Mouse (Mus musculus): ENCODE results near the gene Exoc2. TPM values are rescaled to one million over a fixed set of nuclear protein-coding genes. Genes with fewer than 3 reads are reported as not detected.

Exoc2 gene
- polyA plus RNA-seq, 1 experiment, result 10.8 TPM

DNA sequence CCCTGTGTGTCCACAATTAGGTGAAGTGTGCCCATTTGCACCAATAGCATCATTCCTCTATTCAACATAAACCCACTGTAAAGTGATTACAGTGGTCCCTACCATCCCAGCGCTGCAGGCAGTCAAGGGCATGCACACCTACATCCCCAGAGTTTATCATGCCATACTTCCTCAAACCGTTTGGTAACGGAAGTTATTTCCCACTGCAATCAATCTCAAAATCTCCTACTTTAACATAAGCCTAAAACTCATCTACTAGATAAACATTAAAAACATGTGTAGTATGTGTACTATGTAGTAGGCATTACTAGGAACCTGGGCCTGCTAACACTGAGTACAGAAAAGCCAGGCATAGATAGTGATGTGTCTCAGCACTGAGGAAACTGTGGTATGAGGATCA, 2.8 kb downstream of the Exoc2 start:
- Histone ChIP-seq H3K27me3 (ENCODE audit: control insufficient read depth, insufficient read depth, insufficient read length) (no peaks in the 10 kb centered on the region), H3K36me3 (ENCODE audit: control insufficient read depth, insufficient read depth) (no peaks in the 10 kb centered on the region), H3K79me3 (ENCODE audit: low read depth) (peaks cover 33% of the 10 kb centered on the region), H3K79me2 (ENCODE audit: control insufficient read depth, insufficient read depth) (peaks cover 76% of the 10 kb centered on the region), H3ac (ENCODE audit: control insufficient read depth, insufficient read length, low read depth) (no peak overlapping the region), H3K4me3 (ENCODE audit: insufficient read depth, poor library complexity, severe bottlenecking) (no peak overlapping the region)
- TF ChIP-seq MAX (IDR thresholded peaks at IDR 0.05) (no peak), FOSL1 (IDR thresholded peaks at IDR 0.05; ENCODE audit: insufficient read depth, low read length, poor library complexity, severe bottlenecking) (no peak), CTCF (IDR thresholded peaks at IDR 0.05; ENCODE audit: control insufficient read depth, insufficient read depth, insufficient read length) (no peak), CEBPB (IDR thresholded peaks at IDR 0.05; ENCODE audit: low read depth) (no peak), MYOD1 (IDR thresholded peaks at IDR 0.05; ENCODE audit: control insufficient read depth, insufficient read length, low read depth) (no peak), USF1 (IDR thresholded peaks at IDR 0.05; ENCODE audit: low read depth) (no peak), MYOG (IDR thresholded peaks at IDR 0.05; ENCODE audit: control insufficient read depth, extremely low read depth, insufficient read length) (no peak)

DNA sequence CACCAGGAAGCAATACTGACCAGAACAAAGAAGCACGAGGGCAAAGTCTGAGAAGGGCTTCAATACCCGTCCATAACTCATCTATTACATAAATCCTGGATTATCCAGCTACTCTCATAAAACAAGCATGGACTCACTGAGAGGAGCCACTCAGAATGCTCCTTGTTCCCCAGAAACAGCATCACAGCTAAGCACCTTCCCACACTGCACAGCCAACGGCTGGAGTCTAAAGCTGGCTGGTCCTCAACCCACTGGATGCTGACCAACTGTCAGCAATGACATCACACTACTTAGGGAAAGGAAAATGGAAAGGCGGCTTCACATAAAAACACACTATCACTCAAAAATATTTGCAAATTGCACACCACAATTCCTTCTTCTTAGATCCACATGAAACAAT, 5.6 kb downstream of the Exoc2 start:
- Histone ChIP-seq H3ac (ENCODE audit: control insufficient read depth, insufficient read length, low read depth) (no peak overlapping the region), H3K27me3 (ENCODE audit: control insufficient read depth, insufficient read depth, insufficient read length) (no peaks in the 10 kb centered on the region), H3K79me2 (ENCODE audit: control insufficient read depth, insufficient read depth) (peaks cover 94% of the 10 kb centered on the region), H3K79me3 (ENCODE audit: low read depth) (peaks cover 33% of the 10 kb centered on the region), H3K4me3 (ENCODE audit: insufficient read depth, poor library complexity, severe bottlenecking) (no peak overlapping the region), H3K36me3 (ENCODE audit: control insufficient read depth, insufficient read depth) (no peaks in the 10 kb centered on the region)
- TF ChIP-seq FOSL1 (IDR thresholded peaks at IDR 0.05; ENCODE audit: insufficient read depth, low read length, poor library complexity, severe bottlenecking), result no peak

DNA sequence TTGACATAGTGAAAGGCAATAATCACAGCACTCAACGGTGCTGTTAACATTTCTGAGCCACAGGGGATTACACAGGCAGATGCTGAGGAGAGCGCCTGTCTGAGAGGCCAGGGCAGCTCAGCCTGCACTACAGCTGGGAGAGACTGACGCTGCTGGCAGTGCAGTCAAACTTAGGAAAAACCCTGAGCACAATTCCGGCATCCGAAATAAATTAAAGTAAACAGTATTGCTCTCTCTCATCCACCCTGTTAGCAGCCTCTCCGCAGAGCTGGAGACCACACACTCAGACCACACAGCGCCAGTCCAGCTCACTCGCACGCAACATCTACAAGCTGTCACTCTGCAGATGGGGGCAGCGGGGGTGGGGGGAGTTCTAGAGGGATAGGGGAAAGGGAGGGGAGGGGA, 7.4 kb downstream of the Exoc2 start:
- Histone ChIP-seq H3K4me3 (ENCODE audit: insufficient read depth, poor library complexity, severe bottlenecking) (no peak overlapping the region), H3K27me3 (ENCODE audit: control insufficient read depth, insufficient read depth, insufficient read length) (no peaks in the 10 kb centered on the region), H3ac (ENCODE audit: control insufficient read depth, insufficient read length, low read depth) (no peak overlapping the region), H3K79me3 (ENCODE audit: low read depth) (peaks cover 25% of the 10 kb centered on the region), H3K36me3 (ENCODE audit: control insufficient read depth, insufficient read depth) (no peaks in the 10 kb centered on the region), H3K79me2 (ENCODE audit: control insufficient read depth, insufficient read depth) (peaks cover 93% of the 10 kb centered on the region)
- TF ChIP-seq CEBPB (IDR thresholded peaks at IDR 0.05; ENCODE audit: low read depth) (no peak), MYOG (IDR thresholded peaks at IDR 0.05; ENCODE audit: control insufficient read depth, extremely low read depth, insufficient read length) (no peak)

GRCm38 (mm10) chr13:30961932-30962331, 12.0 kb downstream of the Exoc2 start:
- H3ac ChIP-seq (ENCODE audit: control insufficient read depth, insufficient read length, low read depth), result no peak overlapping the region
- H3K79me3 ChIP-seq (ENCODE audit: low read depth), result peaks cover 12% of the 10 kb centered on the region
- H3K27me3 ChIP-seq (ENCODE audit: control insufficient read depth, insufficient read depth, insufficient read length), result no peaks in the 10 kb centered on the region
- no peak for TF ChIP-seq CEBPB (IDR thresholded peaks at IDR 0.05; ENCODE audit: low read depth)
- no peak for TF ChIP-seq USF1 (IDR thresholded peaks at IDR 0.05; ENCODE audit: low read depth)
- TF ChIP-seq MYOD1 (IDR thresholded peaks at IDR 0.05; ENCODE audit: control insufficient read depth, insufficient read length, low read depth), result no peak
- no peak for TF ChIP-seq CTCF (IDR thresholded peaks at IDR 0.05; ENCODE audit: control insufficient read depth, insufficient read depth, insufficient read length)
- no peak for TF ChIP-seq FOSL1 (IDR thresholded peaks at IDR 0.05; ENCODE audit: insufficient read depth, low read length, poor library complexity, severe bottlenecking)
- no peak for TF ChIP-seq MYOG (IDR thresholded peaks at IDR 0.05; ENCODE audit: control insufficient read depth, extremely low read depth, insufficient read length)
- TF ChIP-seq MAX (IDR thresholded peaks at IDR 0.05), result no peak
- H3K36me3 ChIP-seq (ENCODE audit: control insufficient read depth, insufficient read depth), result peaks cover 5% of the 10 kb centered on the region
- peaks cover 49% of the 10 kb centered on the region for H3K79me2 ChIP-seq (ENCODE audit: control insufficient read depth, insufficient read depth)
- no peak overlapping the region for H3K4me3 ChIP-seq (ENCODE audit: insufficient read depth, poor library complexity, severe bottlenecking)

GRCm38 (mm10) chr13:30960714-30961113, 13.2 kb downstream of the Exoc2 start:
- H3K79me3 ChIP-seq (ENCODE audit: low read depth), result peaks cover 10% of the 10 kb centered on the region
- H3K36me3 ChIP-seq (ENCODE audit: control insufficient read depth, insufficient read depth), result peaks cover 5% of the 10 kb centered on the region
- no peak overlapping the region for H3K4me3 ChIP-seq (ENCODE audit: insufficient read depth, poor library complexity, severe bottlenecking)
- TF ChIP-seq FOSL1 (IDR thresholded peaks at IDR 0.05; ENCODE audit: insufficient read depth, low read length, poor library complexity, severe bottlenecking) (no peak), MYOD1 (IDR thresholded peaks at IDR 0.05; ENCODE audit: control insufficient read depth, insufficient read length, low read depth) (no peak), MYOG (IDR thresholded peaks at IDR 0.05; ENCODE audit: control insufficient read depth, extremely low read depth, insufficient read length) (no peak), USF1 (IDR thresholded peaks at IDR 0.05; ENCODE audit: low read depth) (no peak), CEBPB (IDR thresholded peaks at IDR 0.05; ENCODE audit: low read depth) (no peak)
- H3K79me2 ChIP-seq (ENCODE audit: control insufficient read depth, insufficient read depth), result peaks cover 43% of the 10 kb centered on the region
- H3K27me3 ChIP-seq (ENCODE audit: control insufficient read depth, insufficient read depth, insufficient read length), result no peaks in the 10 kb centered on the region
- H3ac ChIP-seq (ENCODE audit: control insufficient read depth, insufficient read length, low read depth), result no peak overlapping the region

- peaks cover 11% of the 10 kb centered on the region for H3K79me2 ChIP-seq (ENCODE audit: control insufficient read depth, insufficient read depth)
- H3K27me3 ChIP-seq (ENCODE audit: control insufficient read depth, insufficient read depth, insufficient read length), result no peaks in the 10 kb centered on the region
- H3ac ChIP-seq (ENCODE audit: control insufficient read depth, insufficient read length, low read depth), result no peak overlapping the region
- TF ChIP-seq MAX (IDR thresholded peaks at IDR 0.05), result no peak
- H3K4me3 ChIP-seq (ENCODE audit: insufficient read depth, poor library complexity, severe bottlenecking), result no peak overlapping the region
- H3K36me3 ChIP-seq (ENCODE audit: control insufficient read depth, insufficient read depth), result no peaks in the 10 kb centered on the region
- peaks cover 5% of the 10 kb centered on the region for H3K79me3 ChIP-seq (ENCODE audit: low read depth)
Observed at GRCm38 (mm10) chr13:30953580-30953979, 20.3 kb downstream of the Exoc2 start.

Measured in C2C12 (cell line).